Mouse (Mus musculus) inflammation-experienced regulatory T-cells, adult 6 months (primary cell): ENCODE results near the gene 4930412O13Rik. TPM values are rescaled to one million over a fixed set of nuclear protein-coding genes. Genes with fewer than 3 reads are reported as not detected.
A peak's percentile ranks its signal among the peaks of the same experiment; 100 is the strongest.

Experiments used
- ATAC-seq: one replicate; pipeline ENCODE4 v1.8.0; 2017
- polyA plus RNA-seq, 3 experiments: library from polyadenylated mRNA; unstranded; fragments of 100-300 nt; shearing (Covaris generic); gene quantifications; one replicate each; pipeline ENCODE4 v1.2.1; 2017

Gene 4930412O13Rik
- polyA plus RNA-seq, result not detected

DNA sequence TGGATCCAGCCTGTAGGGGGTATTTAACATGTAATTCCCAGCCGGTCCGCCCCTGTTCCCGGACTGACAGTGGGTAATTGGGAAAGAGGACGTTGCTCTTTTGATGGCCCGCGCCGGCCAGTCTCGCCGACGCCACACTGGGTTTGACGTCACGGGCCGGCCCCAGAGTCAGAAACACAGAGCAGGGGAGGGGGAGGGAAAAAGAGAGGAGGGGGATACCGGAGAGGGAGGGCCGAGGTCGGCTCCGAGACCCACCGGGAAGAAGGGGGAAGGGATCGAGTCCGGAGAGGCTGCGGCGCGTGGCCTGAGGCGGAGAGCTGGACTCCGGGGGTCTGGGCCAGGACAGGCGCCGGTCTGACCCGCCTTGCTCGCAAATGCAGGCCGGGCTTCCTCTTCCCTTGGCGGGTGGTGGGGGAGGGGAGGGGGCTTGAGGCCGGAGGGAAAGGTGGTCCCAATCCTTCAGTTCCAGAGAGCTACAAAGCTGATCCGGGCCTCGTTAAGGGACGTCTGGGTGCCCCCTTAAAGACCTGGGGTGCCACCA is at the start of gene 4930412O13Rik:
Gene 4930412O13Rik (plus strand): TSS at position 202 of the 541 bp plus-strand sequence.
- ATAC-seq, result no peak

DNA sequence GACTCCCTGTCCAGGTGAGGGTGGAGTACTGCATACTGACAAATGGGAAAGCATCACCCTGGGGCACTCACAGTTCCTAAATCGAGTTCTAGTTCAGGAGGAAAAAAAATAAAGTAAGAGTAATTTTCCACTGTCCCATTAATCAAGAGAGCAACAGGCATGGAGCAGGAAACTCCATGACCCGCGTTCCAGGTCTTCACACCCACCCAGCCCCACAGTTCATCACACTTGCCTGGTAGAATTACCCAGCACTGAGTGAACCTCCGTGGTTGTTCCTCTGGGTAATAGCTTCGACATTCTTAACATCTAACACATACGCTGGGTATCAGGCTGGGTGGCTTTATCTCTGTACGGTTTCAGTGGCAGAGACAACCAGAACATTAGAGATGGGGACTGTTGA is 47.3 kb upstream of the 4930412O13Rik start:
- no peak for ATAC-seq

DNA sequence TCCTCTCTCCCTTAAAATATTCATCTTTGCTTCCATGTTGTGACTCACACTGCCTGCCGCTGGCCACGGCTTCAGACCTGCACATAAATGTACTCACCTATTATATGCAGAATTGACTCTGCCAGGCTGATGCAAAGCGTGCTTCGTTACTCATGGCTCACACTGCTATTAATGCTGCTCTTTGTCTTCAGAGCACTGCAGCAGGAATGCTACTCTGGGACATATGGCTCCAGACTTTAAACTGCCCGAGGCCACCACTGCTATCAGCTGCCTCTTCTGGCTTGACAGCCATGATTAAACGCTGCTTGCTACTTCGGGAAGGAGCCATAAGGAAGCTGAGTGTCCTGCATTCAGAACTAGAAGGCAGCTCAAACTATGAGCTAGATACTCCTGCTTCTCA is 45.9 kb upstream of the 4930412O13Rik start:
- no peak for ATAC-seq

DNA sequence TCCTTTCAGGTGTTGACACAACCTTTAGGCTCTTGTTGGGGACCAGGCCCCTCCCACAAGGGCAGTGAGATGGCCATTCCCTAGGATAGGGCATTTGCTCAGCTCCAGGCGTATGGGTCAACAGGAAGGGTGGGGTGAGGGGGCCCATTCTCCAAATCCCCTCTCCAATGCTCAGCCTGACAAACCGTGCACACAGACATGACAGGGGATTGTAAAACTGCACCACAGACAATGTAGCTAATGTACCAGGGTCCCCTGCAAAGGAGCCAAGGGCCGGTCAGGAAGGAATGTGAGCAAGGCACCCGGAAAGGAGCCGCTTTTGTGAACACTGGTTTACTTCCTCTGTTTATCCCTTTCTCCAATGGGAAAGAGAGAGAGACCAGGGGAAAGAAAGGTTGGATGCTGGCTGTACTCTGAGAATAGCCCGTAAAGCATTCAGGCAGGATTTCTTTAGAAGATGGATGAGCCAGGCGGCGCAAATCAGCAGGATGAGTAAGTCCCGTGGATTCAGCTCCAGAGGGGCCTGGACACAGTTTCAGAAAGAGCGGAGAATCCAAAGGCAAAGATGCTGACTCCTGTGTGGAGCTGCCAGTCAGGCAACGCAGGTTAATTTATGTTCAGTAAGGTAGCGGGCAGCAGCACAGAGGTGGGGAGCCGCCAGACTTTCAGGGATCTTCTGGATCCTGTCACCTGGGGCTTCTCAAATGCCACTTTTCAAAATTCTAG is 28.0 kb upstream of the 4930412O13Rik start:
- no peak for ATAC-seq

DNA sequence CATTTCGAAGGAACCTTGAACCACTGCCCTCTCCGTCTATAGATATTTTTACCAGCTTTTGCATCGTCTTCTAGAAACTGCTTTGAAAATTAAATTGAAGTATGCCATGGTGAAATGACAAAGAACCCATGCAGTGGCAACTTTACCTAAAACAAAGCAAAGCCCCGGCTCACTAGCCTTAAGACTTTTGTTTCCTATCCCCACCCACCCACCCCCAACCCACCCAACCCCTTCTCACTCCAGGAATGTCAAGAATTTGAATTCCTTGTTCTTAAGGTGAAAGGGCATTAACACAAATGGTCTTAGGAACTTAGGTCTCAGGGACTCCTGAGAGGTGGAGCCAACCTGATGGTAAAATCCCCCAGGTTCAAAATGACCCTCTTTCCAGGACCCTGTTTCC is 25.2 kb upstream of the 4930412O13Rik start:
- ATAC-seq, result no peak

DNA sequence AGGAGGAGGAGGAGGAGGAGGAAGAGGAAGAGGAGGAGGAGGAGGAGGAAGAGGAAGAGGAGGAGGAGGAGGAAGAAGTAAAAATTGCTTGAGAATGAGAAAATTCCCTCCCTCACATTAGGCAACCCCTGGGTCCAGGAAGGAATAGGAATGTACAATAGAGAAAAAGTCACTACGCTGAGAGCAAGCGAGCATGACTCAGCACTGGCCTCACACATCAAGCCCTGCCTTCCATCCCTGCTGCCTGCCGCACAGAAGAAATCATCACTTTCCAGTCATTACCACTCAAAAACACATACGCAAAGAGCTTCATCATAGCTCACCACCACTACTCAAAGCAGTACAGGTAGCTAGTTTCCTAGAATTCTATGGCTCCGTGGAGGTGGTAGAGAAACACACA is 20.4 kb upstream of the 4930412O13Rik start:
- no peak for ATAC-seq

DNA sequence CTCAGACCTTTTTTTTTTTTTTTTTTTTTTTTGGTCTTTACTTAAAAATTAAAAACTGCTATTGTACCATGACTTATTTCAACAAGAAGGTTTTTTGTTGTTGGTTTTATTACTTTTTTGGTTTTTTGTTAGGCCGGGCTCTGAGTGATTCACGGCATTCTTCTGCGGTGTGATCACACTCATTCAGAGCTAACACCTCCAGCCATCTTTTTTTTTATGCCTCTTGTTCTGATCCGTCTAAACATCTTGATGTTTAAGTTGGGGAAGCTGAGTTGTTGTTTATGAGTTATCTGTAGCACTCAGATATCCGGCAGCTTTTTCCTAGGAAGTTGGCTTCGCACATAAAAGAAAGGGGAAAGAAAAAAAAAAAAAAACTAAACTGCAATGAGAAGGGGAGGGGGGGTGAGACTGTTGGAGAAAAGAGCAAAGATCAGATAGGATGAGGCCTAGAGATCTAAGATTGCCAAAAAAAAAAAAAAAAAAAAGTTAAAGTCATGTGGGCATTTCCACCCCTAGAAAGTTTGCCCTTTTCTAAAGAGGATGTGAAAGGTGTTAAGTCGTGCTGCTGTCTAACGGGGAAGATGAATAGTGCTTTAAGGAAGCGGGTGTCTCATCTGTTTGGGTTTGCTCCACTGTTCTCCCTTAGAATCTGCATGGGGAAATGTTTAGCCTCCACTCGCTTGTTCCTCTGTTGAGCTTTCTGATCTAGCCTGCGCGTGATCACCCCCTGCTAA is 13.8 kb upstream of the 4930412O13Rik start:
- peak; percentile 61 for ATAC-seq

DNA sequence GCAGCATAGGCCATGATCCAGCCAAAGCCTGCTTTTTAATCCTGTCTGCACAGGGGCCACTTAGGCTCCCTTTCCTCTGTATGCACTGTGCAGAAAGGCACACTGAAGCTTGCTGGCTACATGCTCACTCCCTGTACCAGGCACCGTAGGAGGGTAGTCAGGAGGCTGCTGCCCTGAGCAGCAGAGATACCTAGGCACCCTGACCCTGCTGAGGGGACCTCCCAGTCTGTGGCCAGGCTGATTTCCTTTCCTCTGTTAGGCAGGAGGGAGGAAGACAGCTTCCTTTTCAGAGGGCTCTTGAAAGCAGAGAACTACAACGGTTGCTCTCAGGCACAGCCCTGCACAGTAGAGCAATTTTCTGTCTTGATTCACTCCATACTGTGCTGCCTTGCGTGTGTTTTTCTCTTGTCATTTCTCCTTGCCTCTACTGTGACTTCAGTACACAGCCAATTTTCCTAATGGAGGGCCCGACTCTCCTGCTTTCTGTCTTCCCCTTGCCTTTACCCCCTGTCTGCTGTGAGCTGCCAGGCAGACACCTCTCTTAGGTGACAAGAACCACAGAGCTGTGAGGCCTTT is 9.8 kb upstream of the 4930412O13Rik start:
- peak; percentile 20 for ATAC-seq

DNA sequence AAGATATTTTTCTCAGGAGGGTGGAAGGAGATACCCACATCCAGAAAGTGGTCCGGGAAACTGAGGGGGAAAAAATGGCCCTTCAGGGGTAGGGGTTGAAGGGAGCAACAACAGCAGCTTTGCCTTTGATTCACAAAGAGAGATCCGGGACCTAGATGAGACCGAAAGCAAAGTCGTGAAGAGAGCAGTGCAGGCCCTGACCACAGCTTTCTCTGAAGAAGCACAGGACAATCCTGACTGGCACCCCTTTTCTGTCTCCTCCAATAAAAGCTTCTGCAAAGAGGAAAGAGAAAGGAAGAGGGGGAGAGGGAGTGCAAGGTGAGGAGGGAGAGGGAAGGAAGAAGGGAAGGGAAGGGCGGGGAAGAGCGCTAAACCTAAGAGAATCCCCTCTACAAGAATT is 9.3 kb upstream of the 4930412O13Rik start:
- ATAC-seq, result no peak

DNA sequence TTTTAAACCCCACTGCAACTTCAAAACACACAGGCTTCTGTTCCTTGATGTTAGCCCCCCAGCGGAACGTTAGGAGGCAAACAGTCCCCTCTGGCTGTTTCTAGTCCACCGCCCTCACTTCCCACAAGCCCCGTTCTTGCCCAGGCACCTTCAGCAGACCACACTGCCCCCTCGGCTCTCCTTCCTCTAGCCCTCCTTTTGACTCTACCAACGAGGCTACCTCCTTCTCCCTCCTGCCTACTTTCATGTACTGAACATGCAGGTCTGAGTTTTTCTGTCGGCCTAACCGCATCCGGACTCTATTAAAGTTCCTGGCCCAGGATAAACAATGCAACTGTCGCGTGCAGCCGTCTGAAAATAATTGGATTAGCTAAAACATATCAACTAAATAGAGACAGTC is 8.4 kb upstream of the 4930412O13Rik start:
- peak; percentile 43 for ATAC-seq

DNA sequence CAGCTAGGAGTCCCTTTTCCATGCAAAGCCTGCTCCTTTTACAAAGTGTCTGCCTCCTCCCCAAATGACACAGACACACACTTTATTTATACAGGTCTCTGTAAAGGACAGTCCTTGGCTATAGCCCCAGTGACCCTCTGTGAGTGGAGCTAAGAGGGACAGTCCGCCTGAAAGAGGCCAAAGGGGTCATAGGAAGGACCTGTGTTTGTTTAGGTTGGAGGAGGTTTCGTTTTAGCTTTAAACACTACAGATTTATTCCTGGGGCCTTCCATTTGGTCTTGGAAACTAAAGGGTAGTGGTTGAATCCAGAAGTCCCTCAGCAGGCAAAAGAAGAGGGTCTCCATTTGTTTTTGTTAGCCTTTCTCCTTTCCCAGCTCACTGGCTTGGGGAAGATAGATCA is 7.3 kb upstream of the 4930412O13Rik start:
- ATAC-seq, result no peak

DNA sequence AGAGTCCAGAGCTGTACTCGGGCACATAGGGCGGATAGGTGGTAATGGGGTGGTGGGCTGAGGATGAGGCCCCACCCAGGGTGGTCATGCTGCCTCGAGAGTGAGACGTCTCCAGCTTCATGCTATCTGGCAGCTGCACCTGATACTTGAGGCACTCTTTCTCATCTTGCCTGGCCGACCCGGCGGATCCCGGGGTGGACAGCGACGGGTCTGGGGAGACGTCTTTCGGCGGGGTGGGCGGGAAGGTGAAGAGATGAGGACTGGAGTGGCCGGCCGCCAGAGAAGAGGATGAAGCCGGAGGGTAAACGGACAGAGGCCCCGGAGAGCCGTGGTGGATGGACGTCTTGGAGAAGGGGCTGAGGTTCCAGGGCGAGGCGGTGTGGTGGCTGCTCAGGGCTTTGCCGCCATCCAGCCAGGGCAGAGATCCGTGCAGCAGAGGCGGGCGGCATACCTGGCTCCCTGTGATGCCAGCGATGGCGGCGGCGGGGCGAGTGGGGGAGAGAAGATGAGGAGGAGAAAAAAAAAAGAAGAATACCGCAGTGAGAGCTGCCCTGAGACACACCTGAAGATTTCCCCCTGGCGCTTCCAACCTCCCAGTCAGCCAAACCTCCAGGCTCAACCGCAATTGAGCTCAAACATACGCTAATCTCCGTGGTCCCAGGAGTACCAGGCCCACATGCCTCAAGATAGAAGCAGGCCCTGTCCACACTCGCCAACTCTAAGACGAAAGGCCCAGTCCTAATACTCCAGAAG is 6.4 kb upstream of the 4930412O13Rik start:
- no peak for ATAC-seq

DNA sequence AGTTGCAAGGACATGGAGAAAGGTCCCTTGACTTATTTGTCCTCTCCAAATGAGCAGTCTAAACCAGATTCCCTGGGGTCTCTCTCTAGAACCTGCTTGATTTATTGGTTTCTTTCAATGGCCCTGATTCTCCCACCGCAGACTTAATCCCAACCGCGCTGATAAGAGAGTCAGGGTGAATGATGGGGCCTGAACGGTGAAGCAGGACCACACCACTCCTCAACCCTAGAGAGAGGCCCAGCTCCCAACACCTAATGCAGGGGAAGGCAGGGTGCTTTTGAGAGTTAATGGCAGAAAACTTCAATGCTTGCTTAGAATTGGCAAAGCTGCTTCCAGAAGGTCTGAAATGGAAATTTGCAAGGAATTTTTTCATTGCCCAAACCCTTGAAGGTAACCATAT is 5.8 kb upstream of the 4930412O13Rik start:
- no peak for ATAC-seq

DNA sequence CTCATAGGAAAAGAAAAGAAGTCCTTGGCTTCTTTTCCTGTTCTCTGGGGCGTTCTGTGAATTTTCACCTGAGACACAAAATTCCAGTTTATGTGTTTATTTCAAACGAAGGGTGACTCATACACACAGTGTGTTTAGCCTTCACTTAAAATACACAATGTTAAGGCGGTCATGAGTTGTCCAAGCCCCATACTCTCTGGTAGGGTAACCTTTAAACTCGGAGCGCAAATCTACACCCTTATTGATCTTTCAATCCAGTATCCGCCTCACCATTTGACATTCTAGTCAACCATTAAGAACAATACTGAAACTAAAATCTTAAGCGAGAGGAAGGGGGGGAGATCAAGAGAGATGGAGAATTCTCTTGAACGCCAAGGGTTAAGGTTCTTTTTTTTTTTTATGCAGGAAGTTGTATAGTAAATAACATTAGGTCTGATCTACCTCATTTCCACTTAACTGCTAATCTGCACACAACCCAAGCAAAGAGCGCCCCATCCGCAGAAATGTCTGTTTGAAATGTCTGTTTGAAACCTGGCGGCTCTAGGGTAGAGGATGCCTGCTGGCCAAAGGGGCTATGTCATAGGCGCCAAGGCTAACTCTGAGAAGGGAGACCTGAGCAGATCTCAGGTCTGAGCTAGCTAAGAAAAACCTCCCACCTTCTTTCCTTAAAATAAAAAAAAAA is 5.2 kb upstream of the 4930412O13Rik start:
- ATAC-seq, result peak; percentile 44

DNA sequence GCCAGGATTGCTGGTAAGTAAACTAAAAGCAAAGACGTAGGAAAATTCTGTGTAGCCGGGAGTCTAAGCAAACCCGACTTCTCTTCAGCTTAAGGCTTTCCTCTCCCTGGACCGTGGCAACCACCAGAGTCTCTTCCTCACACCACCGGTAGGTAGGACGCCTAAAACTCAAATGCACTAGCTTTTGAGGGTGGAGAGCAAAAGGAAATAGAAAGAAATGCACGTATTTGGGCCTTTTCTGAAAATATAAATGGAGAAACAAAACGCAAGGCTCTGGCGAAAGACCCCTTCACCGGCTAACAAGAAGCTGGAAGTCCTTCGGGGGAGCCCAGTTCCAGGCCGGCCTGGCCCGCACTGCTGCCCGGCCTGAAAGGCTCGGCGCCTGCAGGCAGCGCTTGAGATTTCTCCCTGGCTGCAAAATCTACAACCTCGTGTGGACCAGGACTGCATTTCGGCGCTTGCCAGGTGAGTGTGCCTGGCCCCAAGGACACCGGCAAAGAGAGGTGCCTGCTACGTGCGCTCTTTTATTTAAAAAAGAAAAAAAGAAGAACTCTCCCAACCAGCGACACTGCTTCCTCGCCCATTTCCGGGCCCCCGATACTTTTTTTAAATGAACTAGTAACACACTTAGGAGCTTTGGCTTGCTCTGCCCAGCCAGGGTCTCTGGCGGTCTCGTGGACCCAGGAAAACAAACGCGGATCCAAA is 4.3 kb upstream of the 4930412O13Rik start:
- ATAC-seq, result no peak

DNA sequence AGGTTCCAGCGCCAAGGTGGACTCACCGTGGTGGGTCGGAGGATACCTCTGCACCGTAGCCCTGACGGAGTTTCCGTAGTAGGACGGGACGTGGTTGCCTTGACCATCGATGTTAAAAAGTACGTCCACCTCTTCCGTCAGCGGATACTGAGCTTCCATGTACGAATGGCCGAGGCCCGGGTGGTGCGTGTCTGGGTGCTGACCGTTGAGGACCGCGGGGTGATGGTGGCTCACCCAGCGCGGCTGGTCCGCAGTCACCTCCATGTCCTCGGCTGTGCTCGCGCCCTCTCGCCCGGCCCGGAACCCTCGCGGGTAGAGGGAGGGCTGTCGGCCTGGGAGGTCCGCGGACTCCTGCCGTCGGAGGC is 3.7 kb upstream of the 4930412O13Rik start:
- no peak for ATAC-seq

DNA sequence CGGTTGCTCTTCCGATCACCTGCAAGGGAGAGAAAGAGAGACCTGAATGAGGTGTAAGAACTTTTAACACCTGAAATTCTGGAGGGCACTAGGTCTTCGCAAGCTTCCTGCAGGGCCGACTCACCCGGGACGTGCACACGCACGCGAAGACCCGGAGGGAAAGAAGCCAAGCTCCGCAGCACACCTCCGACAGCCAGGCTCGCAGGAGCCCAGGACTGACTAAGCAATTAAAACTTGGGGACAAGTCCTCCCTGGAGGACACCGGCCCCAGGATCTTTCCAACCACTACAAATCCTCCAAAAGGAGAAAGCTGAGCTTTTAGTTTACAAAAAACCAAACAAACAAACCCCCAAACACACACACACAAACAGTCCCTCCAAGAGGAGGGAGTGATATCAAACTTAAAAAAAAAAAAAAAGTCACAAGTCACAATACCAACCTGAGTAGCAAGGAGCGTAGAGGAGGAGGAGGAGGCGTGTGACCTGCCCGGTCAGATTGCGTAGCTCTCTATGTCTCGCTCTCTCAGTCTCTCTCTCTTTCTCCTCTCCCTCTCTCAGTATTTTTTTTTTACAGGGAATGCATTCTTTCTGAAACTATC is 3.0 kb upstream of the 4930412O13Rik start:
- peak; percentile 7 for ATAC-seq

DNA sequence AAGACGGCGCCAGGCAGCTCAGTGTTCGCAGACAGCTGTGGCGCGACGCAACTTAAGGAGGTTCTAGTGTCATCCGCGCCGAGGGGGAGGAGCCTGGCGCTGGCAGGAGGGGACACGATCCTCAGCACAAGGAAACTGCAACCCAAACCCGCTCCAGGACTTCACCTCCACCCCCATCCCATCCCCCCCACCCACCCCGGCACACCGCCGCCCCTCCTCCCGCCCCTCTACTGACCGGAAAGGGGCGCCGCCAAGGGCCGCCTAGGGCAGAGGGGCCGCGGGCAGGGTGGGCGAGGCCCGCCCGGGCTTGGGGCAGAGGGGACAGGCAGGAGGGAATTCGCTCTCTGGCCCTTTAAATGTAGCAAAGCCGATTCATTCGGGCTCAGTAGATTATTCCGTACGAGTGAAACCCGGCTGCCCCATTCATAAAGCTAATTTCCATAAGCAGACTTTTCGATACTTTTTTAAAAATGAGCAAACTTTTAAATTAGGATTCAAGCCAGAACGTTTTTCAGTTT is 2.4 kb upstream of the 4930412O13Rik start:
- ATAC-seq, result peak; percentile 35

DNA sequence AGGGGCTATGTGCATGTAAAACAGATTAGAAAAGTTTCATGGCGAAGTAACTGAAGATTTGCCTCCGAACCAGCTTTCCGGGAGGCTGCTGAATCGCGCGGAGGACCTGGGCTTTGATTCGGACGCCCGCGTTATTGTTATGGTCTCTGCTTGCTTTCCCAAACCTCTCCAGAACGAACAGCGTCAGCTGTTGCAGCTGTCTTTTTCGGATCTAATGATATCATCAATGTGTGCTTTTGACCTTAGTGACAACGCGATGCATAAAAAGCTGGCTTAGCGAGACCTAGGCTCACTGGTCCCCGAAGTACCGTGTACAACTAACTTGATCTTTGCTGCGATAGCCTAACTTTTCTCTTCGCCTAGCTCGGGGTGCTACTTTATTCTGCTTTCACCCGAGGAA is 2.0 kb upstream of the 4930412O13Rik start:
- peak; percentile 5 for ATAC-seq

DNA sequence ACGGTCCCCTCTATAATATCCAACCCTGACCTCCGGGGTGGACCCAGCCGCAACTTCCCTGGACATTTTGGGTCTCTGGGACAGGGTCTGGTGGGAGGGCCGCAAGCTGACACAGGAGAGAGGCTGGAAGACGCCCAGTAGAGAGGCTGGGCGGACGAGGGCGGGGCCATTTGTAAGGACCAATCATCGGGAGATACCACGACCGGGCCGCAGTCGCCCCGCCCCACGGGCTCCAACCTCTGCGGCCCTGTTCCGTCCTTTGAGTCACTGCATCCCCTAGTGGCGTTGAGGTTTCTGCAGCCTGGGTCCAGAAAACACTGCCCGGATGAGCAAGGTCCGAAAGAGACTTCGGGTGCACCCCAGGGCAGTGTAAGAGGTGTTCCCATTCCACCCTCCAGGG is 1.6 kb upstream of the 4930412O13Rik start:
- peak; percentile 58 for ATAC-seq

DNA sequence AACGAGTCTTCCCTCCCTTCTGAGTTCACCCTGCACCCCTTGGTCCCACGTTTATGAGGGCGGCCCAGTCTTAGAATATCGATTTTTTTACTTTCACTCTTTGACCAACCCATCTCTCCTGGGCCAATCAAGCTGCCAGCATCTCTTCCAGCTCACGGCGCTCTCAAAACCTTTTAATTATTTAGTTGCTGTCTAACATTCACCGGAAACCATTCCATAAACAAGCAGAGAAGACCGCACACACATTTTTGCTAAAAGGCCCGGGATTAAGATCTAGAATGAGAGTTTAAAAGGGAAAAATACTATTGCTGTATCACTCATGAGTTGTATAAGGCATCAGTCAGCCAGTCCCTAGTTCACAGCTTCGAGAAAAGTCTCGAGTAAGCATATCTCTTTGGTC is 781 bp upstream of the 4930412O13Rik start:
- ATAC-seq, result no peak
